Mouse (Mus musculus) cerebellum, adult (tissue): ENCODE measurements at regions not wholly inside any gene's neighbourhood (a gene's known extent, or its start where the extent isn't known, plus 50 kb on each side); places are given as distances from the start of the nearest gene placed in this dataset.

Experiments used
- ATAC-seq: cut with Nextera tagmentation; 2 replicates; pipeline ENCODE4 v1.9.2; 2017; ENCODE audit warnings: mild to moderate bottlenecking, moderate library complexity, mixed read lengths; ENCODE audit not compliant: insufficient number of reproducible peaks, low FRiP score, low TSS enrichment

DNA sequence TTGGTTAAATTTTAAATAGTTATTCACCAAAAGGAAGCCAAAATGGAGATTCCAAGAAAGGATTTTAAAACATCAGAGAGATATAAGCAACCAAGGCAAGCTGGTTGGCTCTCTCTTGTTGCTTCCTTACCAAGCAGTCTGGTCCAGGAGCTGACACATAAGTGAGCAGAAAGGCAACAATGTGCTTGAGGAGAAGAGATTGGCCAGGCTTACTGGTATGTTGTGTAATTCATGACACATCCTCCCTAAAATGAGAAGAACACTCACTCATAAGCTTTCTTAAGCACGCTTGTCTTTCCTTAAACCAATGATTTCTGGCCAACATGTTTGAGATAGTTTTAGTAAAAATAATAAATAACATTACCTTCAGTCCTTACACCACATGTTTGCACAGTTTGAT, 374.2 kb downstream of the Ipo11 start:
- no peak for ATAC-seq

DNA sequence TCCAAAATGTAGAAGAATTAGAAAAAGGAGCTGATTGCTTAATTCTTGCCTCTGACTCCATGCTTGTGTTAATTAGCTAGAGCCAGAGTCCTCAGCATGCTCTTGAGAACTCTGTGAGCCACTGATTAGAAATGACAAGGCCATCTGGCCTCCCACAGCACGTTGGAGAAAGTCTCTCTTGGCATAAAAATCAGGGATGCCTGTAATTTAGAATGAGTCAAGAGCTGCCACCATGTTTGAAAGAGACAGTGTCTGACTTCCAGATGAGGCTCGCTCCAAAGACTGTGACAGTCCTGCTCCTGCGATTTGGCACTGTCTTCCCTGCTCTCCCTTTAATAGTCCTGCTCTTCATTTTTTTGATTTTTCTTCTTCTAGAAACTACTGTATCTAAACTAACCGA, 374.6 kb downstream of the Ipo11 start:
- peak; percentile 94 for ATAC-seq

DNA sequence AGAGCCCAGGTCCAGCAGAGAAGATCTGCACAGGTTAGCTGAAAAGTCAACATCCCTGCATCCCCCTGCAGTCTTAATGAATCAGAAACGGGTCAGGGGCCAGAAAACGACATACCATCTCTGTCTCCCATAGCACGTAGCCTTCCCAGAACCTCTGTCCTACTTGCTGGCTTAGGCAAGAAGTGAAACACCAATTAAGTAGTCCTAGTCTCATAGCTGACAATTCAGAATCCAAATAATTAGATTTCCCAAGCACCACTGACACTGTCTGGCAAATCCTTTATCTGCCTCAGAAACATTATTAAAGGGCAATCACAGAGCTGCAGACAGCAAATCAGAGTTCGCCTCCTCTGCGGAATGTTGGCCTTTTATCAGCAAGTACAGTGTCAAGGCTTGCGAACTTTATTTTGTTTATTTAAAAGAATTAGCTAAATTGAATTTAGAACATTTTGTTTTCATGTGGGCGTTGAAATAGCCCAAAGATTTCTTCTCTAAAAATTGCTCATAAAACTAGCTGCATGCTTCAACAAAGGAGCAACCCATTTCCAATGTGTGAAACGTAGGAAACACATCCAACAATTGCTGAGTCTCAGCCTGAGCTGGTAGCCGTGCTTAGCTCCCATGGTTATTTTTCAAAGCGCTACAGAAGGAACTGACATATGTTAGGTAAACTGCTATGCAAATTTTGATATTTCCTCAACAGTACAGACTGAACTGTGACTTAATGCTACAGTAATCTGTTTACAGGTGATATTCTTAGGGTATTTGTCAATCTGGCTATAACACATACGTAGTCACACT, 411.2 kb downstream of the Ipo11 start:
- ATAC-seq, result no peak

DNA sequence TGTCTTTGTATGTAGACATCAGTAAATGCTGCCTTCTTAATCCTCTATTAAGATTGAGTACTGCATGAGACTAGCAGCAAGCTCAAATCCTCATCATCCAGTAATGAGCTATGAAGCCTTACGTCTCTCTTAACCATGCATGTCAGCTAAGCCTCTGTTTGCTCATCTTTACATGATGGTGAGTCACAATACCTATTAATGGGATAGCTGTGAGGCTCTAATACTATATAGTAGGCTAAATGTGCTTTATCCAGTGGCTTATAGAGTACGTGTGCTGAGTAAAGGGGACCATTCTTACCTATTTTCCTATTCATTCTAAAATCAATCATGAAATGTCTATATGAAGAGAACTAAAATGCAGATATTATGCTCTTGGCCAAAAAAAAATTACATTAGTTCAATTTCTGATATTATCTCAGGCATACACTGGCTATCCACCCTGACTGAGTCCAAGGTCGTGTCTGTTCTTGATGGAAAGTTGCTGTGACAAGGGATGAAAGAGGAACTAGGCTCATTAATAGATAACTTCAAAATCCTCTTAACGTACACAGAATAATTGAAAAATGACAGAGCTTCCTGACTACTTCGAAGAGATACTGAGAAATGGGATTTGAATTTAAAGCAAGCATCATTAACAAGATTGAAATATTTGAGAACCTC, 422.1 kb downstream of the Ipo11 start:
- ATAC-seq, result no peak

DNA sequence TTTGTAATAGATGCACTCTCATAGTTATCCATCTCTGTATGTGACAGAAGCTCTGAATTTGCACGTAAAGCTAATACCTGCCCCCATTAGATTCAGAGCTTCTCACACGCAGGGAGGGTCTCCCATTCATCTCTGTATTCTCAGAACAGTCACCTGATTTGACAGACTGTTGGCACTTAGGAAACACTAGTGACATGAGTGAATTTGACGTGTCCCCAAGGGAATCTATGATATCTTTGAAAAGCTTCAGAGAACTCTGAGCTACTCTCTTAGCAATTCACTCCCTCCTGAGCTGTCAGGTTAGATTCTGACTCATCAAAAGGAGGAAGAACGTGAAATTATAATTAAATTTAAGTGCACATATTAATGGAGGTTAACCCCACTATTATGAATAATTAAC, 423.1 kb downstream of the Ipo11 start:
- ATAC-seq, result no peak

DNA sequence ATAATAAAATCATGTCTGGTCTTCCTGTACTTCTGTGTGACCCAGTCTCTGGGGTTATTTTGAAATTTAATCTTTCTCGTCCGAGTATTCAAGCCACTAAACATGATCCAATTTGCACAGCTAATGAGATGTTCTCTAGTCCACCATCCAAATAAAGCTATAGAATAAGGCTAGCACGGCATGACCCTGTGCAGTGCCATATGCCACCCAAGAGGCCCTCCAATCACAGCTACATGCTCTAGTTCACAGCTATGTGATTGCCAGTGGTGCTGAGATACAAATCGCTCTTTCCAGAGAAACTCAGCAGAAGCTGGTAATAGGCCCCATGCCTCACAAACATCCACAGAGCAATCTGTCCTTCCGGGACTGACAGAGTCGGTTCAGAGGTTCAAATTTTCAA, 426.3 kb downstream of the Ipo11 start:
- ATAC-seq, result peak; percentile 64; the same call in 1 of the 2 replicates

DNA sequence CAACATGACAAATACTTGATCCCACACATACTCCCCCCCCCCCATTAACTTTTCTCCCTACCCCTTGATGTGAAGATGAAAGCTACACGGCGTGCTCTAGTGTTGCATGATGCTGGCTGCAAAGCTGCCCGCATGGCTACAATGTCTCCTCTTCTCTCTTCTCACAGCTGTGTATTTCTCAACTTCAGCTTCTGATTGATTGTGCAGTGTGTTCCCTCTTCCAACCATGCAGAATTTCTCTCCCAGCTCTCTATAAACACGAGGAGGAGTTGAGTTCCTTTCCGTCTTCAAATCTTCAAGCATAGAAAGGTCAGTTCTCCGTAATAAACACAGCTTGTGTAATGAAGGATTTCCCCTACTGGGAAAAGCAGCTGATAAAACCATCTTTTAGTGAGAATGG, 435.5 kb downstream of the Ipo11 start:
- ATAC-seq, result no peak

DNA sequence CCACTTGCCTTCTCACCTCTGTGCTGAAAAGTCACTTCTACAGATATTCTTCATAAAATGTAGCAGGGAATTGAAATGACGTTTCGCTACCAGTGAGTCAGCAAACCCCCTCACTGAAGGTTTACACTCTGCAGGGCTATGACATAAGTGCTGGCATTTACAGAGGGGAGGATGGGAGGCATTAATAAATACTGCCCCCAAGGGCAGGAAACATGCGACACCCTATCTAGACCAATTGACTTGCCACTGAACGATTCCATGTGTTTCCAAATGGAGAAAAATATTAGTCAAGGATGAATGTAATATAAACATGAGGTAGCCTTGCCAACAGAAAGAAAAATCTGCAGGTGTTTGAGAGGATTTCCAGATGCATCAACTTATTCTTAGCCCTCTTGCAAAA, 465.5 kb downstream of the Ipo11 start:
- ATAC-seq, result no peak

DNA sequence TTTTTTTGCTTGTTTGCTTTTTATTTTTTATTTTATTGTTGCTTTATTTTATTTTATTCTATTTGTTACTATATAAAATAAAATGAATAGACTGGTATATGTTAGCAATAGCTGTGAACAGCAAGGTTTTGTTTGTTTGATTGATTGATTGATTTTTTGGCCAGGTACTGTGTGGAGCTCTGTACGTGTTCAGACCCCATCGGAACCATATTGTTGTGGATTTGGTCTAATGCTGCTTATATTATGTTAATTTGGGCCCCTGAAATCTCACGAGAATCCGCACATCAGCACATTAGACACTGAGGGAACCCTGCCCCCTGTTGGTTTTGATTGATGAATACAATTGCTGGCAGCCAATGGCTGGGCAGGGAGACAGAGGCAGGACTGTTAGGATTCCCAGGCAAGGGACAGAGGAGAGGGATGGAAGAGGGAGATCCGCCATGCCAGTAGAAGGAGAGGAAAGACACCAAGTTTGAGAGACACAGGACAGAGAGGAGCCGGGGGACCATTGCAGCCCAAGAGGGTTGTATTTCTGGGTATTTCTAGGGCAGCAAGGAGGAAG, 482.3 kb downstream of the Ipo11 start:
- ATAC-seq, result no peak

DNA sequence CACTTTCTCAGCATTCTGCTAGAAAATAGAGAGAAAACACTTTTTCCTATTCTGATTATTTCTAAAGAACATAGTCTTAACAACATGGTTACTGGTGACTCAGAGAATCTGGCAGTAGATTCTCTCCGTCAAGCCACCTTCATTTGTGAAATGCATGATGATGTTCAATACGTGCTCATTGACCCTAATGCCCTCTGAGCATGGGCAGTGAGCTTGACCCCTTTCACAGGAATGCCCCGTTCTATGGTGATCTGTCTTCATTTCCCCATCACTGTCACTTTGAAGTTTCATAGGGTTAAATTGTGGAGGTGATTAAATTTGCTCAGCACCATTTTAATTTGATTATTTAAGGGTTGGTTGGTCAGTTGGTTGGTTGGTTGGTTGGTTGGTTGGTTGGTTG, 504.6 kb downstream of the Ipo11 start:
- ATAC-seq, result no peak

DNA sequence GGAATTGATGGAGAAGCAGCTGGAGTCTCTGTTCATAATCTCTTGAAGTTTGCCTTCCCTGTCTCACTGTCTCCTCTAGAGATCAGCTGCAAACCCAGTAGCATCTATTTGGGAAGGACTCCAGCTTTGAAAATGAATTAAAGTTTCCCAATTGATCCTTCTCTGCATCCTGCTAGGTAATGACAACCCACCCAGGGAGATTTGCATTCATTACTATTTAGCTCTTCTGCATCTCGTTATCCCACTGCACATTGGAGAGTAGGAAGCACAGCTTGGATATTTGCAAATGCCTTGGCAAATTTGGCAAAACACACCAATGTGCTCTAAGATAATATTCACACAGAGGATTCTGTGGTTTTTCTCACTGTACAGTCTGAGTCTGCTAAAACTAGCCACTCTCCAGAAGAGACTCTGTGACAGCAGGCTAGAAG, 530.1 kb downstream of the Ipo11 start:
- no peak for ATAC-seq

DNA sequence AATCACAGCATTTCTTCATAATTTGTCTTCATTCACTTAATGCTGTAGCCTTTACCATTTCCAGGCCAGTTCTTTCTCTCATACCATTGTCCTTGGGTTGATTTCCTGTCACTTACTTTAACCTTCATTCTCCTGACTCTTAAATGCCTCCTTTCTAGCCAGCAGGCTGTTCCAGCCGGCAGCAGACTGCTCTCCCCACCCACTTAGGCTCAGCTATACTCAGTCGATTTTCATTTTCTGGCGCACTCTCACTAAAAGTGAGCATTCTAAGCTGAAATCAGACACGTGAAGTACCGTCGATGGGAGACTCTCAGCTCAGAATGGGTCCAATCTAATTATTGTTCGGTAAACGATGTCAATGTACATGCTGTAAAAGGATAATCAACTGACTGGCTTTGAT, 544.1 kb downstream of the Ipo11 start:
- no peak for ATAC-seq

DNA sequence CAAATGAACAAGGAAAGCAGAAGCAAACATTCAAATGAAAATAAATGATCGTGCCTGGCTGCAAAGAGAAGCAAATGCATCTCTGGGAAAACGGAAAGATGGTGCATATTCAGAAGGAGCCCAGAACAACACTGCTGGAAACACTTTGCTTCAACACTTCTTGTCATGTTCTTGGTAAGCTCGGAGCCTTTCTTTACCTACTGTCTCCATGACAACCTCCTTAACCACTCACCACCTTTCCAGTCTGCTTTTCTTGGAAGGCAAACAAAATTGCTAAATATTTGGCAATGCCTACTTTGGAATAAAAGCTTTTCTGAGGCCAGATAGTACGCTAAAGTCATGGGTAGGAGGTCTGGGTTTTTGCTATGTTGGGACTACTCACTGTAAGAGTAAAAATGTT, 548.1 kb downstream of the Ipo11 start:
- no peak for ATAC-seq

DNA sequence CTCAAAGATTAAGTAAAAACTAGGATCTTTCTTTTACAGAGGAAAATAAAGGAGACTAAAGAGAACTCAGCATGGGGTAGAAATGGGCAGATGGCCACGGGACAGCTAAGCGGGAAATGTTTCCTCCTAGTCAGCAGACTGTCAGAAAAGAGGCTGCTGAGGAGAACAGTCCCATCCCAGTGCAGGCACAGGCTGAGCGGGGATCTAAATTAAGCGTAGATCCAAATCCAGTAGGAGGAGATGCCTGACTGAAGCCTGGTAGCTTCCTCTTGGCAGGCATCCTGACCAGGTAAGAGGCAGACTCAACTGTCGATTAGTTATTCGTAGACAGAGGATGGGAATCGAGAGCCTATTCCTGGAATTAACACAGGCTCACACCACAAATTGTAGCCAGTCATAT, 569.2 kb downstream of the Ipo11 start:
- 0 out of 2 replicates have a peak, but pooled peaks have one; percentile 36 for ATAC-seq

DNA sequence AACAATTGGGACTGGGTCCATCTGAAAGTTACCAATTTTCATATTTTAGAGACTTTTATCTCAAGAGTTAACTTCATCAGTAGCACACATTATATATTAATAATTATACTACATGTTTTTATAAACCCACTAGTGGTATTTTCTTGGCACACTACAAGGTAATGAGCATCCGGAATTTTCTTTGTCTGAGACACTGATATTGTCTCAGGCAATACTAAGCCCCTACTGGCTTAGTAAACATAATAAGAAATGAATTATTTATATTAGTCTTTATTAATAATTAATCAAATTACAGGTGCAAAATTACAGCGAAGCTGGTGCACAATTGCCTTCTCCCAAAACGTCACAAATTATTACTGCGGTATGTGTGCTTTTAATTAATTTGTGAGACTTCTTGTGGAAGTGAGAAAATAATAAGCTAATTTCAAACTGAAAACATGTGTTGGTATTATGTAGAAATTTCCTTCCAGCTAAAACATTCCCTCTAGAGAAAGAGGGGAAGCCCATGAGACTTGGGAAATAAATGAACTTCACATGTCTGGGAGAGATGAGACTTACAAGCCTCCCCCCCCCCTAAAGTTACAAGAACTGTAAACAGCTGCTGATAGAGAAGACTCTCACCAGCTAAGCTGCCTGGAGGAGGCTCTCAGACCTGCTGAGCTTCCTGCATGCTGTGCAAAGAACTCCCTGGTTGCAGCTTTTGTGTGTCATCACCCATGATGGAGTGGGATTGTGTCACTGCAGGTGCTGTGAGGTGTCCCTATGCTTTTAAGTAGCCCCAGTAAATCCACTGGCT, 583.9 kb downstream of the Ipo11 start:
- no peak for ATAC-seq

DNA sequence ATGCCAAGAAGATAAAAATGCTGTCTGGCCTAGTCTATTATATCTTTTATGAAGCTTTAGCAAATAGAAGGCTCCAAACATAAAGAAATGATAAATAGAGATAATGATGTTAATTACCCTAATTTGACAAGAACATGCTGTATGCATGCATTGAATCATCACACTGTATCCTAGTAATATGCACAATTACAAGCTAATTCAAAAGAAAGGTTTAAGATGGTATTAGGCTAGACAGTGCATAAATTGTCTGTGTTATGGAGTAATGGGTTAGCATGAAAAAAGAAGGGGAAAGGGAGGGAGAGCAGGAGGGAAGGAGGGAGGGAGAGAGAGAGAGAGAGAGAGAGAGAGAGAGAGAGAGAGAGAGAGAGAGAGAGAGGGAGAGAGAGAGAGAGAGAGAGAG, 604.7 kb downstream of the Ipo11 start:
- ATAC-seq, result no peak

DNA sequence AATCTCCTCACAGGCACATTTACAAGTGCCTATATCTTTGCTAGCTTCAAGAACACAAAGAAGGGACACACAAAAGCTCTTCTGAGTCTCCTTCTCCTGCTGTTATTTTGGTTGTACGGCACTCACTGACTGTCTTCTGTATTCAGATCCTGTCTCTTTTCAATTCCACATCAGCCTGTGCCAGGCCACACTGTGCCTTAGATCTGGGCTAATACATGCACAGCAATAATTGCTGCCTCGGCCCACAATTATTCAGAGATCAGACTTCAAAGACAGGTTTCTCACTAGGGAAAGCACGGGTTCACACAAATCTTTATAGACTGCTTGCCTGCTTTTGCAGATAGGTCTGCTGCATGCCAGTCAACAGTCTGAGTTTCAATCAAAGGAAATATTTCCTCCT, 617.8 kb downstream of the Ipo11 start:
- ATAC-seq, result no peak

DNA sequence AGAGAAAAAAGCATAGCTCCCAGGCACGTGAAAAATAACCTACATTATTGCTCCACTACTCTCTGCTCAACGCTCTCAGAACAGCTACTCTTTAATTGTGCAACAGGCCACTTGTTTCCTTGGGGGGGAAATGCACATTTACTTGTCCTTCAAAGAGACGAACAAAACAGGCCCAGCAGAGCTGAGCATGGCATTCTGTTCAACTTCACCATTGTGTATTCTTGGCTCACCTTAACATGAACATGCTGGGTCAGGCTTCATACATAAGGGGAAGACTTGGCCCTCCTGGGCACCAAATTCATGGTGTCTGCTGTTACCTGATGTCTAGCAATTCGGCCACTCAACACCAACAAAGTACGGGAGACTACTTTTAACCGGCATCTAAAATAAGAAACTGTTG, 618.3 kb downstream of the Ipo11 start:
- no peak for ATAC-seq

DNA sequence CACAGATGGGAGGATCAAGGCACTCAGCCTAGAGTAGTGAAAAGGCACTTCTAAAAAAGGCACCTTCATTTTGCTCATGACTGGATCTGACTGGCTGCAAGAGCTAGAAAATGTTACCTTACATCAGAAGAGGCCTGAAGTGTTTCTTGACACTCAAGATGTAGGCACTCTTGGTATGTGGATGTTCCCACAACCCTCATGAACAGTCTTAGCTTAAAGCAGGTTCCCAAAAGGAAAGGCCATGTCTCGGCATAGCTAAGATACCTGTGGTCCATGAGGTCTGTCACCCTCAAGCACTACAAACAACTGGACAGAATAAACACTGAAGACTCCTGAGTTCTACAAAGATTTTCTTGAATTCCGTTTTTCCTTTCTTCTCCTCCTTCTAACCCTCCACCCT, 619.5 kb downstream of the Ipo11 start:
- no peak for ATAC-seq

DNA sequence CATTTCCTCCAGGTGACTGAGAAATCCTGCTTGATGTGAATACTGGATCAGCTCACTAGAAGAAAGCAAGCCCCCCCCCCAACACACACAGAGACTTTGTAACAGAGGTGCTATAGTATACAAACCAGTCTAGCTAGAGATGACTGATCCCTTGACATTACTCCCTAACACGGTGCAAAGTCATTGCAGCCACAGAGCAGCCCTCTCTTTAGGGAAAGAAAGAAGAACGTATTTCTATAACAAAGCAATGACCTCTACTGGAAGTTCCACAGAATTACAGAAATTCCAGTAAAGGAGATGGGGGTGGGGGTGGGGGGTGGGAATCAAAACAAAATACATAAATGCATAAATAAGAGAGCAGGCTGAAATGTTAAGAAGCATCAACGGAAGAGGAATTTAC, 655.6 kb downstream of the Ipo11 start:
- no peak for ATAC-seq

DNA sequence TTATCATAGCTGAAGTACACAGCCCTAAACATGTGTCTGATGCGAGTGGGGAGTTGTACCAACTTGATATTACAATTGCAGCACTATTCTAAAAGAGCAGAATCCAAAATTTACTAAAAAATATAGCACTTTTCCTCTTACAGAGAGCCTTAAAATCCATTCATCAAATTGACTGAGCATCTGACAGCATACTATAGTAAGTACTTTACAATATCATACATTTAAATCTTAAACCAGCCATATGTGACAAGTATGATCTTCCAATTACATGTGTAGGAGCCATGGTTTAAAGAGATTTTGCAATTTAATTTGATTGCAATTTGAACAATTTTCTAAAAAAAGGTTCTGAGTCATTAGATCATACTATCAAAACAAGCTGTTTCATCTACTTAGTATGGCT, 676.9 kb downstream of the Ipo11 start:
- no peak for ATAC-seq
